Mouse (Mus musculus) spleen, embryonic (tissue): ENCODE measurements around the gene Tctn1.

Experiments
- CTCF ChIA-PET: fragments of 350-600 bp; sonication (Branson Sonifier 250); formaldehyde crosslinking; loops from one replicate; lab custom pipeline; 2022; lab: Charles Lee

Tctn1 gene

DNA sequence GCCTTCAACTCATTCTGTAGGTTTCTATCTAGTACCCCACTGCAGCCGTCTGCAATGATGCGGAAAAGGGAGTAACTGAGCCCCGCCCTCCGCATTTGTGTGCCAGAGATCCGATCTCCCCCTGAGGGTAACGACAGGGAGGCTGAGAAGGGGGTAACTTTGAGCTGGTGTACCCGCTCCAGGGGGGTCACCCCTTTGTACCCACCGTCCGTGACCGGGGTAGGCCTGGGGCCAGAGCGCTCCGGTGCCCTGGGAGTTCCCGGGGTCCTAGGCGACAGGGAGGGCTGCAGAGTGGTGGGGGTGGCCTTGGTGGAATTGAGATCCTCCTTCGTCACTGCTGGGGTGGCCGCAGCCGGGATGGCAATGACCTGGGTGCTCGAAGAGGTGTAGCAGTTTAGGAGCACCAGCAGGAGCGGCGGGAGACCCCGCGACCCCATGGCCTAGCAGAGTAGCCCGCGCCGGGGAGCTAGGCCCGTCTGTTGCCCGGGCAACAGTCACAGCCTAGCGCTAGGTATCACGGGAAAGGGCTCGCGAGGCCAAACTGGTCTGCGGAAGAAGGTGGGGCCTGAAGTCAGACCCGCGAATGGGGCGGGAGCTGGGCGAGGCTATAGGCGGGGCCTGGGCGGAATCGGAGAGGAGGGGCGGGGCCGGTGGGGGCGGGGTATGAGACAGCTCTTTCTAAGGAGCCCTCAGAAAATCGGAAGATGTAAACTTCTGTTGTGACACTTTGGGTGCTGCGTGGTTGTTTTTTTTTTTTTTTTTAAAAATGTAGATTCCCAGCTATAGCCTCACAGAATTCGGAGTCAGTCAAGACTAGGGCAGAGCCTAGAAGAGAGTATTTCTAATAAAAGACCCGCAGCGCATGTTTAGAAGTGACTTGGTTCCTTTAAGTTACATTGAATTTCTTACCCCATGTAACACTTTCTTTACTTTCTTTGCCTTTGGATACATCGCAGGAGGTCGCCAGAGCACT lies at the start of gene Tctn1:
Gene Tctn1, minus strand, starts transcription at position 528 of the 973 bp plus-strand sequence.
- CTCF ChIA-PET, result interaction anchor here (0.5 to 1.3 kb wide), 7 partner anchors 10 to 115 kb away, joined by 3 to 4 read pairs (median 3); no protein-coding TSS in a partner anchor

DNA sequence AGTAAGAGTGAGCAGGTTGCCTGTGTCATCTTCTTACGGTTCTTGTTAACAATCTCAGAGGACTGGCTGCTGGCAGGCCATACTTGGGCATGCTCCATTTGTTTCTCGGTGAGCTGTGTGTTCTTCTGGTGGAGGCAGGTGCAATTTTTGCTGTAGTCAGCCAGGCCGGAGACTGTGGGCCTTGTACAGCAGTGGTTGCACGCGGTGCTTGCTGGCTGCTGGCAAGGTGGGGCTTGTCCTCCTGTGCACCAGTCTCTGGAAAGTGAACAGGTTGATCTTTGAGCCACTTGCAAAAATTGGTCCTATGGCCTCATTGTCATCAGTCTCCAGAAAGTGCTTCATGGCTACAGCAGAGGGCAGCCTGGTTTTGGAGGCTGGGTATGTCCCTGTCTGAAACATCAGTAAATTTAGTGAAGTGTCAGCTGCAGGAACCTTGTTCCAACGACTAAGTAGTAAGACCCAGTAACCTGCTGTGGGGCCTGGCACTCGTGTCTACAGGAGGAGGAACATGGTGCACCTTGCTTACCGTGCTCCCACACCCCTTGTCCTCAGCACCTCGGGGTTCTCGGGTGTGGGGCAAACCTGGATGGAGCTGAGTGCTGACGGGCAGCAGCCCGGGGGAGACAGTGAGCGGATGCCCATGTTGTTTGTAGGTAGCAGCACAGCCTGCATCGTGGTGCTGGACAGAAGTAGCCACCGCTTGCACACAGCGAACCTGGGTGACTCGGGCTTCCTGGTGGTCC lies 48.9 kb upstream of the Tctn1 start:
- CTCF ChIA-PET, result no interaction called here

DNA sequence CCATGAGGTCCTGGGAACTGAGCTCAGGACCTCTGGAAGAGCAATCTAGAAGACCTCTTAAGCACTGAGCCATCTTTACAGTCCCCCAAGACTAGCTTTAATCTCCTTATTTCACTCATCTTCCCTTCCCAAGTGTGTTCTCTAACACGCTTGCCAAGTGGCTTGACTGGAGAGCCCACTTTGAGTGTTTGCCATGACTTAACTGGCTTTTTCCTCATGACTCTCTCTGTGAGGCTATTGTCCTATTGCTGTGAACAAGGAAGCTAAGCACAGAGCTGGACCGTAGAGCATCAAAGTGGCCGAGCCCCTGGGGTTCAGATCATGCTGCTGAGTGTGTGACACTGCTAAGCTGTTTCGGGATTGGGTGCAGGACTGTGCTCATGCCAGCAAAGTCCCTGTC lies 48.1 kb upstream of the Tctn1 start:
- CTCF ChIA-PET, result interaction anchor here (0.8 kb wide), 1 partner anchor 12 kb away, joined by 3 read pairs; no protein-coding TSS in a partner anchor

DNA sequence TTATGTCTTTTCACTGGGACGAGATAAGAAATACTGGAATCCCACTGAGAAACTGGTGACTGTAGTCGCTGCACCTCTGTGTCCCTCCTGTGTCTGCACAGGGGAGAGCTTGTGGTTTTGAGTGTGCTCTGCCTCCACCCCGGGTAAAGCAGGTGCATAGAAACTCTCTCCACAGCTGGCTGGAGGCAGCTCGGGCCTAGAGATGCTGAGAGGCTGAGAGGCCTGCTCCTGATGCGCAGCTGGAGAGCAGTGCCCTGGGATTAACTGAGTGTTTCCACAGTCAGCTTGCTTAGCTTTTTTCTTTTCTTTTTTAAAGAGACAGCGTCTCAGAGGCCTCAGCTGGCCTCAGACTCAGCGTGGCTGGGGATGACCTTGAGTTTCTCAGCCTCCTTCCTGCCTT lies 47.4 kb upstream of the Tctn1 start:
- CTCF ChIA-PET, result interaction anchor here (0.8 kb wide), 1 partner anchor 11 kb away, joined by 3 read pairs; no protein-coding TSS in a partner anchor

DNA sequence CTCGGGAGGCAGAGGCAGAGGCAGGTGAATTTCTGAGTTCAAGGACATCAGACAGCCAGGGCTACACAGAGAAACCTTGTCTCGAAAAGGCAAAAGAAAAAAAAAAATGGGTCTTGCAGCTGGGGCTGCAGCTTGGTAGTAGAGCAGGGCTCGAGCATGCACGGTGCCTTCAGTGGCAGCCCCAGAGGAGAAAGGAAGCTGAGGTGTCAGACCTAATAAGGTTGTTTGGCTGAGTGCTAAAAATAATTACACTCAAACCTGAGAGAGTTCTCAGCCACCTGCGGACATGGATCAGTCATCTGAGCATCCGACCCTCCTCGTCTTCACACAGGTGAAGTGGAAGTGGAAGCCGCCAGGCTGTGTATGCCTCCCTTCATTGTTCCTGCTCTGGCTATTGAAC lies 46.4 kb upstream of the Tctn1 start:
- CTCF ChIA-PET, result interaction anchor here (0.6 to 2.0 kb wide), 2 partner anchors 25 to 29 kb away, joined by 7 to 20 read pairs; no protein-coding TSS in a partner anchor

DNA sequence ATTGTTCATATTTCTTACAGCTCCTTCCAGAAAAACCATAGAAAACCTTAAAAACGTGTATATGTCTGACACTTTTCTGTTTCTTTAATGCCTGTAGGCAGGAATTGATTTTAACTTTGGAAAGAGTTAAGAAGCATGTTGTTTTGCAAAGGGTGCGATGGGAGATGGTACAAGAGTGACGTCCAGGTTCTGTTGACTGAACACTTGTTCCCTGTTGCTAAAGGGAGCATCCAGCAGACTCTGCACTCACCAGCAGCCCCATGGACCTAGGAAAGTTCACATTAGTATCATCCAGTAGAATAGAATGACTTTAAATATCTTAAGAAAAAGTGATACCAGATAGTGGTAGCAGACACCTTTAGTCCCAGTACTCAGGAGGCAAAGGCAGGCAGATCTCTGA lies 42.3 kb upstream of the Tctn1 start:
- CTCF ChIA-PET, result no interaction called here

DNA sequence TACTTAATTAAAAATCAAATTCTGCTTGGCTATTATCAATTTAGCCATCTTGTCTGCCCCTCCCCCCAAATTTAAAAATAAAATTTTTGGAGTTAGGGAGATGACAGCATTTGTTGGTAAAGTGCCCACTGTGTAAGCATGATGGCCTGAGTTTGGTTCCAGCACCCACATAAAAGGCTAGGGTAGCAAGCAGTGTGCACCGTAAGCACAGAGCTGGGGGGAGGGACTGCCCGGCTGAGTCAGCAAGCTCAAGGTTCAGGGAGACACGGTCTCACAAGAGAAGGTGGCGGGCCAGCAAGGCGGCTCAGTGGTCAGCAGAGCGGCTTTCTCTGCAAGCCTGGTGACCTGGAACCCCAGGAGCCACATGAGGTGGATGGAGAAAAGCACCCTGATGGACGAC lies 41.2 kb upstream of the Tctn1 start:
- CTCF ChIA-PET, result interaction anchor here (0.8 kb wide), 1 partner anchor 12 kb away, joined by 4 read pairs; no protein-coding TSS in a partner anchor

DNA sequence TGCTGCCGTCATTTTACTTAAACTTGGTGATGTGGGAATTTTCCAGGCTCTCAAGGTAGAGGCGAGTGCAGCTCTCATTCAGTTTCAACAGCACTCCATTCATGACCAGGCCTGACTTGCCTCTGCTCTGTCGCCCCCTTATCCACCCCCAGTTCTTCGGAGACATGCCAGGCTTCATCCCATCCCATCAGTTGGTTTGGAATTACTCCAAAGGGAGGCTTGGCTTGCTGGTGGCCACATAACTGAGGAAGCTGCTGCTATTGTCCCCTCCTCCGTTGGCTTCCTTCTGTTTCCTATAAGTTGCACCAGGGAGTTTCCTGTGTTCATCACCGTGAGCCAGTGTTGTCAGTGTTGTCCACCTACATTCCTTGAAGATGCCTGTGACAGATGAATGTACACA lies 40.3 kb upstream of the Tctn1 start:
- CTCF ChIA-PET, result interaction anchor here (0.8 kb wide), 1 partner anchor 11 kb away, joined by 4 read pairs; no protein-coding TSS in a partner anchor

DNA sequence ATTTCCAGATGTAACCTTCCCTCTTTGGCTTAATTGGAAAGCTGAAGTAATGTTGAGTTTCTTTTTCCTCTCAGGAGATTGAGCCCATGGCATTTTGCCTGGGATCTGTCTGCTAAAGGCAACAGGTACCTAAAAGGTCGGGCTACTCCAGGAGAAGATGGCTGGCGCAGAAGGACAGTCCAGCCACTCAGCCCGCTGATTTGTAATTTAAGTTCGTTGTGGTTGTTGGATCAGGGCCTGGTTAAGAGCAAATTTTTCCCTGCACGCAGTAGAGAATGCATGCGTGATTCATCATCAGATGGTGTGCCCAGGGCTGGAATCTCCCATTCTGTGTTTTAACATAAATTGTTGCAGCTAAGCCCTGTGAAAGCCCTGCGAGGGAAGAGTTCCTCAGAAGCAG lies 39.7 kb upstream of the Tctn1 start:
- CTCF ChIA-PET, result interaction anchor here (0.6 kb wide), 1 partner anchor 28 kb away, joined by 7 read pairs; no protein-coding TSS in a partner anchor

DNA sequence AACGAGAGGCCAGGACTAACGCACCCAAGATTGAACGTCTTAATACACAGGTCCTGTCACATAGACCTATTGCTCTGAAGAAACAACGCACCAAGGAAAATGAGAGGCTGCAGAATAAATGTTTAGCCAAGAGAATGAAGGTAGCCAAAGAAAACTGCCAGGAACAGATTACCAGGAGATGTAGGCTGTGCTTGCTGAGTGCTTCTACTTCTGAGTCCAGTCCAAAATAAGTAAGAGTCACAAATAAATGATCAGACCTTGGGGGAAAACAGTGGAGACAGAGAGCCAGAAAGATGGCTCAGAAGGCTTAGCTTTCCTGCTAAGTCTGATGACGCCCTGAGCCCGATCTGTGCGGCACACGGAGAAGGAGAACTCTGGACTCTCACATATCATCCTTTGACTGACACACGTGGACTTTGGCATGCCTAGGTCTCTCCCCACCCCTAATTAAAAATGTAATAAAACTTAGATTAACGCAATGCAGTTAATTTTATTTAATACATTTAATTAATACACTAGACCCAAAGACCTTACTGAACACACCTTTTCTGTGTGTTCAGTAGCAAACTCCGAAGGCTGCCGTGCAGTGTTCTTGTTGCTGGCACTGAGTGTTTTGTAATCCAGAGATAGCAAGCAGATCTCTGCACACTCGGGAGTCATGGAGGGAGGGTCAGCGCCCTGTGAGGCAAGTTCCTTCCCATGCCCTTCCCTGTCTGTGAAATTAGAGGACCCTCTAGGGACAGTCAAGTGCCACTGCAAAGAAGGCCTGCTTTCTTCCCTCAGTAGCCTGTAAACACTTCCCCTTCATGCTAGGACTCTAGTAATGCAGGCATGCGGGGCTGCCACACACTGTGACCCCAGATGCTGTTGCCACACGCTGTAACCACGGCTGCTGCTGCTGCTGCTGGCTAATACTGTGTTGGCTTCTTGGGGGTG lies 38.8 kb upstream of the Tctn1 start:
- CTCF ChIA-PET, result no interaction called here

DNA sequence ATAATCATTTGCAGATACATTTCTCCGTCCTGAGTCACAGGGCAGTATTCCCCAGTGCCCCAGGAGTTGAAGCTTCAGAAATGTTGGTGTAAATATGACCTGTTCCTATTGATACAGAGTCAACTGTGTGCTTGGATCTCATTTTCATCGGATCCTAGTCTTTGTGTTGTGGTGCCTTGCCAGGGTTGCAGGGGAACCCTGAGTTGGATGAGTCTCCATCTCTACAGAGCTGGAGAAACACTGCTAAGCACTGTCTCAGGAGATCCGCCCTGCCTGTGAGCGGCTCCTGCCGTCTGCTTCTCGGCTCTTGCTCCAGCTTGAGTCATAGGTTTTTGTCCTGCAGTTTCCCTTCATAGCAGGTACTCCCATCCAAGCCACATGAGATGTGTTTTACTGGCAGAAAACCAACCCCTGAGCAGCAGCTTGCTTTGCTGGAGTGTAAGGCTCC lies 35.8 kb upstream of the Tctn1 start:
- CTCF ChIA-PET, result interaction anchor here (1.2 kb wide), 1 partner anchor 12 kb away, joined by 3 read pairs; no protein-coding TSS in a partner anchor

DNA sequence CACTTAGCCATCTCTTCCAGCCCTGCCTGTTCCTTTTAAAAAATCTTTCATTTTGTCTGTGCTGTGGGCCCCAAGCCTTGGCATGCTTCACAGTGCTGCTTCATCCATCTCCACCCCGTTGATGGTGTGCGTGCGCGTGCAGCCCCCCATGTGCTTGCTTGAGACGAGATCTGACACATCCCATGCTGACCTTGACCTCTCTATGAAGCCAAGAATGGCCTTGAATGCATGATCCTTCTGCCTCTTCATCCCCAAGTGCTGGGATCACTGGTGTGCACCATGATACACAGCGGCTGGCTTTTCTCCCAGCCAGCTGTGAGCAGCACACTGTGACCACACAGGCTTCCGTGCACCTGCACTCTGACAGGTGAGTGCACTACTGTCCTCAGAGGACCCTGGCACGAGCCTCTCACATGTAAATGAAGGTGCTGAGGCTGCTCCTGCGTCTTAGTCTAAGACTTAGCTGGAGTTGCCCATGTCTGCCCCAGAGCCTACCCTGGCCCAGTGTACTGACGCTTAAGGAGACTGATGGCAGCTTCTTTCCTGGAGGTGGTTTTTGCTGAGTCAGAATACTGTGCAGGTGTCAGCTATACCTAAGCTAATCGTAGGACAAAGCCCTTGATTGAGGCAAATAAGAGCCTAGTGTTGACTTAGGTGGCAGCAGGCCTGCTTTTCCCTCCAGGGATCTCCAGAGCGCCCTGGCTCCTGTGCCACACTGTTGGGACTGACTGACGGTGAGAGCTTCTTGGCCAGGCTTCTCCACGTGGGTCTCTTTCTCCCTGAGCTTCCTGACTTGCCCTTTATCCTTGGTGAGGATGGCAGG lies 31.1 kb upstream of the Tctn1 start:
- CTCF ChIA-PET, result no interaction called here

DNA sequence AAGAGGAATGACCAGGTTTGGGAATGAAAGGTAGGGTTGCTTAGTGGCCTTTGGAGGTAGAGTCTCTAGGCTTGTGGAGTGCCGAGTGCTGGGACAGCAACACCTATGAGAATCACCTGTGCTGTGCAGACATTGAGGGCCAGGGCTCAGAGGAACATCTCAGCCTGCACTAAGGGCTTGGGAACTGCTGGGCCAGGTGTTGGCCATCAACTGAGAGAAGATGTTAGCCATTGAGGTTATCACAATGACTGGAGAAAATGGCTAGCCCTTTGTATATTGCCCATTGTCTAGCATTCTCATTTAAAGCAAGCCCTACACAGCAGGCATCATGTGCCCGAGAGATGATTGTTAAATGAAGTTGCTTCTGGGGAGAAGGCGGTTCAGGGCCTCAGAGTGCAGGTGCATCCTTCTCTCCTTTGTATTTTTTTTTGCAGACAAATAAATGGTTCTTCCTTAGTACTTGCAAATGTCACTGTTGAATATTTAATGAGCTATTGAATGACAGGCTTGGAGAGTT lies 30.0 kb upstream of the Tctn1 start:
- CTCF ChIA-PET, result no interaction called here

DNA sequence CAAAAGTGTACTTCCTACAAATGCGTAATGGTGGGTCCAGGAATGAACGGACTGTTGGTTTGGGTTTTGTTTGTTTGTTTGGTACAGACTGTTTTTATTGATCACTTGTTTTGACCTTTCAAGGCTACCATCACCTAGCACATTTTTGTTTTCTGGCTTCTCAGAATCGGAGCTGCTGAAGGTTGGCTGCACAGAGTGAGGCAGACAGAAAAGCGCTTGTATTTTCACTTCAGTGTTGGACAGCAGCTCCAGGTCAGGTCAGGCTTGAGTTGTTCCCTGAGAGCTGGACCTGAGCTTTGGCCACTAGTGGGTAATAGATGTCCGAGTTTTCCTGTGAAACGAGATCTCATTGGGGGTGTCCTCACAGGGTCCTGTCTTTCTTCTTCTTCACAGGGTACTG lies 28.9 kb upstream of the Tctn1 start:
- CTCF ChIA-PET, result interaction anchor here (1.1 kb wide), 1 partner anchor 12 kb away, joined by 4 read pairs; no protein-coding TSS in a partner anchor

DNA sequence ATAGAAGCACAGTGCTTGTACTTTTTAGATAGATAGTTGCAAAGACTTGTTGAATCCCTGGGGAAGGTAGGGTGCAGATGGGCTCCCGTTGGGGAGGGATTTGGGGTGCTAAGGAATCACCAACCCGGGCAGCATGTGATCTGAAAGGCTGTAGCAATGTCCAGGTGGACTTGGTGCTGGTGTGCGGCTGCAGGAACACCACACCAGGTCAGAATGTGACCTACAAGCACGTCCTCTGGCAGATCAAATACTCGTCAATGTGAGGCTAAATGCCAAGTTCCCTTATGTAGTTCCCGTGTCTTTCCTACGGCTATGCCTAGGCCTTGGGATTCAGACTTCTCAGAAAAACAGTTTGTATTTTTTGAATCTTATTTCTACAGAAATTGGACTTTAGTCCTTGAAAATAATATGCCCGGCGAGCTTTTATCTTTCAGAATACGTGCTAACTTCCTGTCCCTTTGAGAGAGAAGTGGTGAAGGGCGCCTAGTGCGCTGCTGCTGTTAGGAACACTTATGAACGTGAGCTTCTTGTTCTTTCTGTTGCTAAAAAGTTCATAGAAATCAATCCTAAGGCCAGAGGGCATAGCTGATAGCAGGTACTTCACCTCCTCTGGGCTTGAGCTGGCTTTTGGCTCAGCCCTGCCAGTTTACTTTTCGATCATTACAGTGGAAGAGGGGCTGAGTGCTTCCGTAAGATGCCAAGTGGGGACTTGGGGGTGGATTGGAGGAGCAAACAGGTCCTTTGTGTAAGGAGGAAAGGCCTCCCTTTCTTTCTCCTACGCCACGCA lies 27.5 kb upstream of the Tctn1 start:
- CTCF ChIA-PET, result no interaction called here

DNA sequence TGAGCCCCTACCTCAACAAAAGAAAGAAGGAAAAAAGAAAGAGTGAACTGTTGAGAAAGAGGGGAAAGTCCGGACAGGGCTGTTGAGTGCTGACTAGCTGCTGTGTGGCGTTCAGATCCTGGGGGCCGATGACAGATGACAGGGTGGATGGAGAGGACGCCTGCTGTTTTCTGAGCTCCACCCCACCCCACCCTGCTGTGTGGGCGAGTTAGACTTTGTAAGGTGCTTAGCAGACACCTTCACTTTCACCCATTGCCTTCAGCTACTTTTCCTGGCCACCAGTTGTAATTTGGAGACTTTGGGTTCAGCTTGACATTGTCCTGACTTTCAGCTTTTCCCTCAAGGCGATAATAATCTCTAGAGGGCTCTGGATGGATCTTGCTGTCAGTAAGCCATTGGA lies 26.9 kb upstream of the Tctn1 start:
- CTCF ChIA-PET, result no interaction called here

DNA sequence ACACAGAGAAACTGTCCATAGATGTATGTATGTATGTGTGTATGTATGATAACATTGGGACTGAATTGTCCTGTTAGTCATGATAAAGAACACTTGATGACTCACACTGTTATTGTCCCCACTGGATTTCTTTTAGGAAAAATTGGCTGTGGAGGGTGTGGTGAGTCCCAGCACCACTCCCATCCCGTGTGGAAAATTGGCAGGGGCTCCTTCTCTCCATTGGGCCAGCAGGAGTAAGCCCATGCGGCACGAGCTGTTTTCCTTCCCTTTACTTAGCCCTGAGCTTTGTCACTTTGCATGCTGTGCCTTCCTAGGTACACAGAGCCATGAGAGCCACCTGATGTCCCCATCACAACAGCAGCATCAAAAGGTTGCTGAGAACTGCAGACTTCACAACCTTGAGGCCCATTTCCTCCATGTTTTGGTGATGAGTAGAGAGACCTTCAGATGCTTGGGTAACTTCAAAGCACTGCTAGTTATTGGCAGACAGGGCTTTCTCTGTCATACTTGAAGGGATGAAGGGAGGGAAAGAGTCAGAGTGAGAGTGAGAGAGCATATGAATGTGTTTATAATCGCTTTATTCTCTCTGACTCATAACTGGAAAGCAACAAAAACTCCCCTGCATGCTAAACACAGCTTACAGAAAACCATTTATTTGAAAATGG lies 24.0 kb upstream of the Tctn1 start:
- CTCF ChIA-PET, result interaction anchor here (0.6 kb wide), 1 partner anchor 61 kb away, joined by 6 read pairs; no protein-coding TSS in a partner anchor

DNA sequence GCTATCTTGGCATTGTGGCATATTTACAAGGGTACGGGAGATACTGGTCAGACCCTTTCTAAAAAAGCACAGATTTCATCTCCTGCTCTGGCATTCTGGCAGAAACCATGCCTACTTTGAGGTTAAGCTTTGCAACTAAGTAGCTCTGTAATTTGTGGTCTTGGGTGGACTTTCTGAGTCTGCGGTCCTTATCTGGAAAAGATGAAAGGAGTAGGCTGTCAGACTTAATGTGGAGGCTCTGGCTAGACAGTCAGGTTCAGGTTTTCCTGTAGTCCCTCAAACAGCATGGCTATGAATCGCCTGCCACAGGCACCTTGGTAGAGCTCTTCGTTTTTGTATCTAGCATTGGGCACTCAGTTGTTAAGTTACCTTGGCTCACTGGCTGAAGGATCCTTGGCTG lies 22.8 kb upstream of the Tctn1 start:
- CTCF ChIA-PET, result no interaction called here
